Mouse (Mus musculus) layer of hippocampus, adult 9-10 months (tissue): Measurements from ENCODE around the gene Bglap3.
"Not testable (repeated sequence)": the region's sequence is repeated elsewhere in the genome, so short reads cannot be mapped to it uniquely, and the experiment has no call there.

Experiments used
- DNase-seq: peaks from one replicate; pipeline ENCODE4 v3.0.0; 2022; ENCODE audit warnings: low spot score

Gene Bglap3

GRCm38 (mm10) chr3:88376644-88377043, 4.1 kb upstream of the Bglap3 start:
- not testable (repeated sequence) for DNase-seq

- DNase-seq: not testable (repeated sequence)
Measured at GRCm38 (mm10) chr3:88375750-88376626, 3.4 kb upstream of the Bglap3 start.

GRCm38 (mm10) chr3:88368511-88368910, 4.0 kb downstream of the Bglap3 start:
- DNase-seq: not testable (repeated sequence)

GRCm38 (mm10) chr3:88367517-88367916, 5.0 kb downstream of the Bglap3 start:
- DNase-seq: not testable (repeated sequence)

- DNase-seq: not testable (repeated sequence)
Measured at GRCm38 (mm10) chr3:88366830-88367428, 5.6 kb downstream of the Bglap3 start.

- no peak for DNase-seq
Measured at GRCm38 (mm10) chr3:88365705-88366361, 6.7 kb downstream of the Bglap3 start.

GRCm38 (mm10) chr3:88364337-88364736, 8.2 kb downstream of the Bglap3 start, which contains the start of gene Paqr6:
Gene Paqr6 (plus strand): TSS chr3:88364584.
- no peak for DNase-seq

- DNase-seq: no peak
Measured at GRCm38 (mm10) chr3:88363700-88364099, 8.8 kb downstream of the Bglap3 start.

- DNase-seq: no peak
Measured at GRCm38 (mm10) chr3:88361612-88362313, 10.8 kb downstream of the Bglap3 start.

- DNase-seq: no peak
Measured at GRCm38 (mm10) chr3:88361096-88361495, 11.4 kb downstream of the Bglap3 start.

- no peak for DNase-seq
Measured at GRCm38 (mm10) chr3:88359989-88360388, 12.6 kb downstream of the Bglap3 start.

GRCm38 (mm10) chr3:88359584-88359983, 13.0 kb downstream of the Bglap3 start:
- no peak for DNase-seq

GRCm38 (mm10) chr3:88354396-88355165, 18.0 kb downstream of the Bglap3 start:
- DNase-seq: no peak

GRCm38 (mm10) chr3:88352907-88353306, 19.6 kb downstream of the Bglap3 start:
- DNase-seq: no peak

GRCm38 (mm10) chr3:88350732-88351131, 21.8 kb downstream of the Bglap3 start:
- DNase-seq: no peak

- DNase-seq: no peak
Measured at GRCm38 (mm10) chr3:88339006-88339405, 33.5 kb downstream of the Bglap3 start.

GRCm38 (mm10) chr3:88338316-88338715, 34.2 kb downstream of the Bglap3 start:
- DNase-seq: no peak

GRCm38 (mm10) chr3:88337367-88338020, 35.0 kb downstream of the Bglap3 start:
- no peak for DNase-seq

- peak; percentile 93 for DNase-seq
Measured at GRCm38 (mm10) chr3:88336058-88337013, 36.2 kb downstream of the Bglap3 start, which contains the start of the genes Tmem79 and Smg5. Gene Tmem79 (minus strand): TSS chr3:88336148. Gene Smg5 (plus strand): TSS chr3:88336260.
